Mouse (Mus musculus): ENCODE measurements around the gene Mynn.

DNA sequence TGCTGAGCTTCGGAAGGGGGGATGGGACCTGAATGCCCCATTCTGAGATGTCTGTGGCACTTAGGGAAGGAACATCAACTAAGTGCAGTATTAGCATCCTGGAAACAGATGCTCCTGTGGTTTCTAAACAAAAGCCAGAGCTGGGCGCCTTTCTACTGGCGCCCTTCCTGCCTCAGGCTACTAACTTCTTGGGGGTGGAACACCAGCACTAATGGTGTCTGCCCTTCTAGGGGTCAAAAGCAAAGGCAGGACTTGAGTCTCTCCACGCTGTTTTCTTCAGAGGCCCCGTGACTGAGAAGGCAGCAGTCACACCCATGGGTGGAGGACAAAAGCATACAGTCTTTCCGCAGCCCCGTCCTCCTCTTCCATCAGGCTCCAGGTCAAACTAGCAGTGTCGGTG is 44.9 kb downstream of the Mynn start:
- TF ChIP-seq GATA1 (IDR thresholded peaks at IDR 0.05; ENCODE audit: low read length), result no peak
- TF ChIP-seq TAL1 (IDR thresholded peaks at IDR 0.05; ENCODE audit: low read length), result no peak

Measured in erythroblast, embryonic 14.5 days (primary cell).